Mouse (Mus musculus): Measurements from ENCODE around the gene P2ry1.

GRCm38 (mm10) chr3:60982109-60982508, 20.5 kb upstream of the P2ry1 start:
- no peak for TF ChIP-seq GATA1 (IDR thresholded peaks at IDR 0.05; ENCODE audit: borderline replicate concordance, low read length)
- TF ChIP-seq FLI1 (IDR thresholded peaks at IDR 0.05; ENCODE audit: low read length) = no peak
